Mouse (Mus musculus) embryonic fibroblast, embryonic 13.5 days (primary cell): Measurements from ENCODE around the gene Sparcl1. TPM values are rescaled to one million over a fixed set of nuclear protein-coding genes. Genes with fewer than 3 reads are reported as not detected.

Experiments used
- H3K27ac ChIP-seq: 2 replicates; pipeline ENCODE4 v1.5.1; 2012; ENCODE audit warnings: low read length, control low read depth, inconsistent platforms; ENCODE audit not compliant: insufficient read depth
- H3K4me1 ChIP-seq: 2 replicates; pipeline ENCODE4 v1.6.1; 2011; ENCODE audit warnings: low read length; ENCODE audit not compliant: control insufficient read depth, insufficient read depth
- H3K4me3 ChIP-seq: 2 replicates; pipeline ENCODE4 v1.5.1; 2011; ENCODE audit warnings: mild to moderate bottlenecking, control low read depth, low read length; ENCODE audit not compliant: insufficient read depth
- CTCF ChIP-seq: IDR thresholded peaks from 2 replicates; pipeline ENCODE4 v1.5.1; 2011; ENCODE audit warnings: mild to moderate bottlenecking, control low read depth, low read length, moderate library complexity, borderline replicate concordance; ENCODE audit not compliant: insufficient read depth
- POLR2A ChIP-seq: IDR thresholded peaks from 2 replicates; pipeline ENCODE4 v1.6.1; 2011; ENCODE audit warnings: low read depth, mild to moderate bottlenecking, control low read depth, low read length, moderate library complexity
- polyA plus RNA-seq: library from polyadenylated mRNA; stranded (reverse); fragments of >200 nt; gene quantifications from 2 replicates; pipeline ENCODE4 v1.2.4, GENCODE M21; 2011; ENCODE audit warnings: low read depth; ENCODE audit not compliant: missing spikeins, insufficient read length

Gene Sparcl1
- polyA plus RNA-seq, 1 experiment: 4.1 TPM

- H3K4me1 ChIP-seq: peaks cover 3% of the 10 kb centered on the region; the same call in 1 of the 2 replicates
- H3K4me3 ChIP-seq: no peak overlapping the region
- TF ChIP-seq CTCF (no peak), POLR2A (no peak)
- no peak overlapping the region for H3K27ac ChIP-seq
These were observed 58.6 kb downstream of the Sparcl1 start for GRCm38 (mm10) chr5:104054938-104055337.

- Histone ChIP-seq H3K4me1 (peaks cover 3% of the 10 kb centered on the region; the same call in 1 of the 2 replicates), H3K4me3 (no peak overlapping the region), H3K27ac (no peak overlapping the region)
- no peak for TF ChIP-seq POLR2A
These were observed 60.6 kb downstream of the Sparcl1 start for GRCm38 (mm10) chr5:104052956-104053355.

- Histone ChIP-seq H3K4me1 (no peaks in the 10 kb centered on the region; the same call in 1 of the 2 replicates), H3K27ac (no peak overlapping the region), H3K4me3 (peak overlapping the region; percentile 79)
- TF ChIP-seq CTCF (no peak), POLR2A (no peak)
These were observed 65.4 kb downstream of the Sparcl1 start for GRCm38 (mm10) chr5:104048139-104048538.

- peak overlapping the region; percentile 79 for H3K4me3 ChIP-seq
- no peaks in the 10 kb centered on the region; the same call in 1 of the 2 replicates for H3K4me1 ChIP-seq
- no peak for TF ChIP-seq CTCF
- no peak; the same call in 1 of the 2 replicates for TF ChIP-seq POLR2A
- H3K27ac ChIP-seq: peak overlapping the region; percentile 70
These were observed 66.1 kb downstream of the Sparcl1 start for GRCm38 (mm10) chr5:104047200-104048105.

DNA sequence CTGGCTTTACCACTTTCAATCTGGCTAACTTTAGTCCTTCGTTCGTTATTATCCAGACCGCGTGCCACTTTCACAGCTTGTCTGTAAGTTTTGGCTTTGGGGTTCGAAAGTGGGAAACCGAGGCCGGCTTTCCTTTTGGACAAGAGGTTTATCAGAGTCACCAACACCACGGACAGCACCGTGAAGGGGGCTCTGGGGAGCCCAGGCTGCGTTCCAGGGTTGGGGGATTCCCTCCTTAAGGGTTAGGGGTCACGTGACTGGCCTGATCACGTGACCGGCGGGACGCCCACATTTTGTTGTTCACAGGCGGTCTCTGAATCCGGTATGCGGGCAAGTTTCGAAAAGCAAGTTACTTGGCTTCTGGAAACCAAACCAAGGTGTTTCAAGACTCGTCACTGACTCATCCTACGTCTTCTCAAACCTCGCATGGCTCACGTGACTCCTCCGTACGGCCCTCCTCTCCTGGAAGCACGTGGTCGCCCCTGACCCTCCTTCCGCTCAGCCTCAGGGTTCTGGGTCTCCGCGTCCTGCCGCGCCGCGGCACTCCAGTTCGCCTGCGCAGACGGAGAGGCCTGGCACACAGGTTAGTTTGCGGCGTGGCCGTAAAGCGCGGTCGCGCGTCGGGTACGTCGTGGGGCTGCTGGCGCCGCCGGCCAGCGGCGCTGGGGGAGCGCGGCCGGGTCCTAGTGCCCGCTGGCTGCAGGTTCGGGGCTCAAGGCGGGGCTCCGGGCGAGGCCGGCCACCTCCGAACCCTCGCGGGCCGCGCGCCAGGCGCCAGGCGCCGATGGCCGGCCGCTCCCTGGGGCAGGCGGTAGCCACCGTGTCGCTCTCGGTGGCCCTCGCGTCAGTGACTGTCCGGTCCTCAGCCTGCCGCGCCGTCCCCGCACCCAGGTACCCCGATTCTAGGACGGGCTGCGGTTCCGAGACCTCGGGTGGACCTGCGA is 67.0 kb downstream of the Sparcl1 start, which contains the start of gene Nudt9:
TSS of gene Nudt9 (plus strand) at position 51 of the 944 bp plus-strand sequence.
- peak; percentile 71 for TF ChIP-seq POLR2A
- TF ChIP-seq CTCF: no peak
- peak within 1 kb of the TSS; percentile 70 for H3K27ac ChIP-seq
- H3K4me3 ChIP-seq: peak within 1 kb of the TSS; percentile 79
- H3K4me1 ChIP-seq: no peaks in the 10 kb centered on the region; the same call in 1 of the 2 replicates

GRCm38 (mm10) chr5:104043704-104044103 is 69.8 kb downstream of the Sparcl1 start:
- Histone ChIP-seq H3K4me3 (no peak overlapping the region), H3K4me1 (no peaks in the 10 kb centered on the region; the same call in 1 of the 2 replicates), H3K27ac (no peak overlapping the region)
- TF ChIP-seq POLR2A (no peak), CTCF (no peak)

- TF ChIP-seq POLR2A: no peak
- no peak for TF ChIP-seq CTCF
- Histone ChIP-seq H3K4me1 (no peaks in the 10 kb centered on the region; the same call in 1 of the 2 replicates), H3K4me3 (no peak overlapping the region), H3K27ac (no peak overlapping the region)
These were observed 70.6 kb downstream of the Sparcl1 start for GRCm38 (mm10) chr5:104042906-104043305.

DNA sequence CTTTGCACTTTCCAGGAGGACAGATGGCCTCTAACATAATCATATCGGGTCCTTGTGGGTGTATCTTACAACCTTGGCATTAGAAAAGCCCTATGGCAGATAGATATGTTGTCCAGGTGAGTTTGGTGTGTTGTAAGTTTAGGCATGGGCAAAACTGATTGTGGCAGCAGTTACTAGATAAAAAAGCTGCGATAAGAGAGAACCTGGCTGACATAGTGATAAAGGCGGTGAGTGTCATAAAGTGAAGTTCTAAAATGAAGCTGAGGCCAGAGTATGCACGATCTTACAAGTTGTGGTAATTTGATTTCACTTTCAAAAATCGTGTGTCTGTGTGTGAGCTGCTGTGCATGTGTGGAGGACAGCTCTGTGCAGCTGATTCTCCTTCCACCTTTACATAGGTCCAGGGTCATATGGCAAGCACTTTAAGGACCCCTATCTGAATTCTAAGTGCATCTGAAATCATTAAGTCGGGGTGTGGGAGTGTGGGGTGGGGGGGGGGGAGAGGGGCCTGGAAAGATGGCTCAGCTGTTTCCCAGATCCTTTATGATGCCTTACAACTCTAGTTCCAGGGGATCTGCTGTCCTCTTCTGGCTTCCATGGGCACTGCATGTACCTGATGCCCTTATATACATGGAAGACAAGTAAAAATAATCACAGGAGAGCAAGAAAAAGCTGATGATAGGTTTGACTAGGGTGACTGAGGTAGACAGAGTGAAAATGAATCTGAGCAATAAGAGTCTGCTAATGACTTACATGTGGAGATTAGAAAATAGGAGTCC is 74.2 kb downstream of the Sparcl1 start:
- TF ChIP-seq POLR2A: no peak
- peak; percentile 42; the same call in 1 of the 2 replicates for TF ChIP-seq CTCF
- H3K4me3 ChIP-seq: no peak overlapping the region

GRCm38 (mm10) chr5:104036686-104037085 is 76.8 kb downstream of the Sparcl1 start:
- Histone ChIP-seq H3K27ac (no peak overlapping the region), H3K4me1 (no peaks in the 10 kb centered on the region), H3K4me3 (no peak overlapping the region)
- TF ChIP-seq CTCF (no peak), POLR2A (no peak)

More for the DNA sequence above, 74.2 kb downstream of the Sparcl1 start:
- Histone ChIP-seq H3K27ac (no peak overlapping the region), H3K4me1 (no peaks in the 10 kb centered on the region; the same call in 1 of the 2 replicates)
